Mouse (Mus musculus) layer of hippocampus, adult 8-10 months (tissue): ENCODE measurements at regions not wholly inside any gene's neighbourhood (a gene's known extent, or its start where the extent isn't known, plus 50 kb on each side); places are given as distances from the start of the nearest gene placed in this dataset.

Experiments
- DNase-seq, 2 experiments: peaks; one replicate each; pipeline ENCODE4 v3.0.0; 2022; ENCODE audit warnings: low spot score in 2 of 2

- DNase-seq, result peak; percentile 16 to 19
These were observed 222.8 kb upstream of the 4931408C20Rik start for GRCm38 (mm10) chr1:26909926-26910665.

GRCm38 (mm10) chr1:26902306-26902705 lies 215.0 kb upstream of the 4931408C20Rik start:
- DNase-seq, result peak in 1 of 2 experiments; percentile 9

DNA sequence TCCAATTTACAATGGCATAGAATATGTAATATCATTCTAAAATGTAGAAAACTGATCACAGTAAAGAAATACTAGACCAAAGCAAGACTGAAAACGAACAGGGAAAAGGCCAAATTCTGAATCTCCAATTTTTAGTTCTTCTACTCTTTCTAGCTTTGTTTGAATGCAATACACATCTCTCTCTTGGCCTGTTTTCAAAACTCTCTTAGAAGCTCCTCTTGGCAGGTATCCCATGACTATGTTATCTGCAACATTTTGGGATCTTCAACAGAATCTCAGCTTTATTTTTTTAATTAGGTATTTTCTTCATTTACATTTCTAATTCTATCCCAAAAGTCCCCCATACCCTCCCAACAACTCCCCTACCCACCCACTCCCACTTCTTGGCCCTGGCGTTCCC lies 170.2 kb upstream of the 4931408C20Rik start:
- no peak for DNase-seq

GRCm38 (mm10) chr1:26853802-26854201 lies 166.5 kb upstream of the 4931408C20Rik start:
- DNase-seq, result no peak

DNA sequence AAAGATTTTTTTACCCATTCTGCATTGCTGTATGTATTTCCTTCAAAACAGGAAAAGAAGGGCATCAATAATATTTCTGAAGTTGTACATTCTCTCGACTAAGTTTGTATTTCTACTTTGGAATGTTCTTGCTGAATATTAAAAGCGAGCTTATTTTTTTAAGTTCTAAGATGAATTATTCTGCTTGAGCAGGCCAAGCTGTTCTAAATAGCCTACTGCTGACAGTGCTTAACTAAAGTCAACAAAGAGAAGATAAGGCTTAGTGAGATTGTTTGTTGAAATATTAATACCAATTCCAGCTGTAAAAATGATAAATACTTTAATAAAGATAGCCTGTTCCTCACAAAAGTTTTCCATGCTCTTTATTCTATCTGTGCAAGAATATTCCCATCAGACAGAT lies 122.0 kb upstream of the 4931408C20Rik start:
- DNase-seq, result no peak

DNA sequence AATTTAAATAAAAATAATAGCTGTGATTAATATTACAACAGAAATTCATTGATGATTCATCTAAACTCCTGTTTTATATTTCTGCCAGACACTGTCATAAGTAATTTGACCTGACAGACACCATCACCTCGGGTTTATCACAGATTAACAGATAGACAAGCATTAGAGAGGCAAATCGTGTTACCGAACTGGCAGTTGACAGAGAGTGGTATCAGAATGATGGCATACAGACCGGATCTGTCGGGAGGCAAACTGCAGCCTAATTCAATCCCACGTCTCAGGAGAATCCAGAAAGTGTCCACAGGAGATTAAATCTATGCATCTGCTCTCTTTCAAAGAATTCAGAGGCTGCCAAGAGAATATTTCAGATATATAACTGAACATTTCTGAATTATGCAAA lies 77.8 kb upstream of the 4931408C20Rik start:
- no peak for DNase-seq
